10 mouse cellular contexts compared by ENCODE assay signal in genomic region chr13:99230495-99230868, GRCm38 (mm10). TPM values are rescaled to one million over a fixed set of nuclear protein-coding genes. Genes with fewer than 3 reads are reported as not detected.
DNase-seq lines count a peak whose midpoint lies in the region; TF ChIP-seq lines count a peak whose summit lies in the region.
"Had no signal": no experiment of that assay in that cellular context is flagged by ENCODE, and none has a peak within 500 bp of the region (broad histone marks: within the 10 kb centered on the region; RNA-seq: fewer than 3 reads in every experiment).

No protein-coding gene starts in this region.

- peak; percentile 61 for DNase-seq in brain, adult 2 months (ENCODE audit: low read depth, low spot score)
- peak; percentile 61 for DNase-seq in heart, postnatal 25 days (ENCODE audit: low spot score)
- DNase-seq in lung, adult 2 months, result peak; percentile 20
- no peak for DNase-seq in right cerebral cortex, postnatal 10 days (ENCODE audit: low spot score in 2 of 2)
- DNase-seq in ovary, adult 18-20 months (ENCODE audit: low spot score), result no peak
- no peak for DNase-seq in cerebellum, adult 2 months

- H3K4me3 ChIP-seq in brown adipose tissue, adult 24 weeks (ENCODE audit: insufficient read depth, low read depth, low read length), result no peak overlapping the region
- H3K4me3 ChIP-seq in lung, adult 2 months (replicated peaks; ENCODE audit: extremely low read depth, low read depth, low read length), result no peak overlapping the region
- H3K4me3 ChIP-seq in cerebellum, adult 2 months (replicated peaks; ENCODE audit: insufficient read depth, low read depth, low read length), result no peak overlapping the region
- H3K4me3 ChIP-seq: embryonic facial prominence, embryonic 13.5 days; megakaryocyte, embryonic 14.5 days had no signal

- TF ChIP-seq POLR2A in lung, adult 2 months (IDR thresholded peaks at IDR 0.05; ENCODE audit: borderline replicate concordance, extremely low read depth, low read depth, low read length), result no peak
- no peak for TF ChIP-seq POLR2A in cerebellum, adult 2 months (IDR thresholded peaks at IDR 0.05; ENCODE audit: borderline replicate concordance, insufficient read depth, low read length)

- H3K27me3 ChIP-seq in cerebellum, adult 2 months (ENCODE audit: control insufficient read depth, insufficient read depth, low read length), result no peaks in the 10 kb centered on the region
- H3K27me3 ChIP-seq: embryonic facial prominence, embryonic 13.5 days had no signal

- WGBS in lung, adult 2 months, result 19% methylated on average over 3 of the region's 3 CpGs
- 52% methylated on average over 3 of the region's 3 CpGs for WGBS in cerebellum, adult 2 months

- peaks cover 38% of the 10 kb centered on the region for H3K4me1 ChIP-seq in brown adipose tissue, adult 24 weeks (ENCODE audit: control insufficient read depth, insufficient read depth, insufficient read length, low read length)
- peaks cover 12% of the 10 kb centered on the region for H3K4me1 ChIP-seq in lung, adult 2 months (ENCODE audit: control insufficient read depth, insufficient read depth, low read length)
- H3K4me1 ChIP-seq in cerebellum, adult 2 months (ENCODE audit: control insufficient read depth, insufficient read depth, low read length), result no peaks in the 10 kb centered on the region
- H3K4me1 ChIP-seq: embryonic facial prominence, embryonic 13.5 days; megakaryocyte, embryonic 14.5 days had no signal

- peak overlapping the region; percentile 93 for H3K27ac ChIP-seq in brown adipose tissue, adult 24 weeks (replicated peaks; ENCODE audit: low read depth, low read length)
- no peak overlapping the region for H3K27ac ChIP-seq in cerebellum, adult 2 months (ENCODE audit: insufficient read depth, low read length)
- H3K27ac ChIP-seq: embryonic facial prominence, embryonic 13.5 days had no signal

- intact Hi-C loops in heart, postnatal 25 days (cut with DNase I), result loop anchor here (2.0 kb wide), 1 partner anchor 40 kb away; no protein-coding TSS in a partner anchor

- TF ChIP-seq CTCF in lung, adult 2 months (IDR thresholded peaks at IDR 0.05; ENCODE audit: insufficient read depth, low read length), result no peak
- TF ChIP-seq CTCF in cerebellum, adult 2 months (IDR thresholded peaks at IDR 0.05; ENCODE audit: borderline replicate concordance, insufficient read depth, low read depth, low read length), result no peak

RNA-seq across cellular contexts. Expression of gene Zfp366, which starts 45.9 kb away (rescaled TPM):
- polyA plus RNA-seq in brown adipose tissue, adult 24 weeks (2012; ENCODE audit: insufficient read depth, insufficient read length, missing spikeins), result 2.8 and 6.6 TPM in 2 replicates
- total RNA-seq in heart, postnatal 25 days (2021), result 10 to 100 TPM in 1 of 2 experiments, 1 to 10 TPM in 1; 8.9 to 11.6 TPM
- 13.6 and 14.5 TPM in 2 replicates for polyA plus RNA-seq in lung, adult 2 months (2012; rRNA removed)
- polyA plus RNA-seq in cerebellum, adult 2 months (2012; rRNA removed), result 2.8 and 3.1 TPM in 2 replicates
- total RNA-seq: MEL had no signal

Comparison
In these comparisons a context has a peak if more than half of its experiments do, and no peak if none do; other contexts are left out.
1. DNase-seq: peak in brain, adult 2 months (single experiment), heart, postnatal 25 days (single experiment) and lung, adult 2 months (single experiment); none in right cerebral cortex, postnatal 10 days (0 of 2), ovary, adult 18-20 months (single experiment) and cerebellum, adult 2 months (0 of 2).